Mouse (Mus musculus): ENCODE measurements around the gene Tmem170.

DNA sequence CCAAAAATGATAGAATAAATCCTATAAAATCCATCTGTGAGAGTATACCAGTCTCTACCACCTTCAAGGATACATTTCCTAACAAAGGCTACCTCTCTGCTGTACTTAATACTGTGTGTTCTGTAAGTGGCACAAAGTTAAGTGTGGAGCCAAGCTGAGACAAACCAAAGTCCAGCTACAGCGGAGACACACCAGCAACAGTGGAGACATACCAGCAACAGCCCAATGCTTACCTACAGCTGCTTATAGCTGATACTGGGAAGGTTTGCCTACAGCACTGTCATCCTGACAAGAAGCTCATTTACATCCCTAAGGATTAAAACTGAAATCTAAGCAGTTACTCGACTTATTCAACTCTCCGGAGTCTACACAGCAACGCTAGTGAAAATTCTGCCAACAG is 44.6 kb downstream of the Tmem170 start:
- no peak for TF ChIP-seq POLR2A (IDR thresholded peaks at IDR 0.05; ENCODE audit: borderline replicate concordance, low read depth, low read length)
- no peak for TF ChIP-seq CTCF (IDR thresholded peaks at IDR 0.05; ENCODE audit: low read depth, low read length)
